Mouse (Mus musculus) cortical plate, adult 2 months (tissue): ENCODE results near the gene Slc3a1. TPM values are rescaled to one million over a fixed set of nuclear protein-coding genes. Genes with fewer than 3 reads are reported as not detected.

Source experiments
- H3K27ac ChIP-seq: fragments of 200-500 bp; 2 replicates; pipeline ENCODE4 v1.5.1; 2012; ENCODE audit warnings: low read length, control low read depth, inconsistent platforms; ENCODE audit not compliant: insufficient read depth
- H3K4me1 ChIP-seq: fragments of 200-500 bp; 2 replicates; pipeline ENCODE4 v1.6.1; 2011; ENCODE audit warnings: low read length; ENCODE audit not compliant: control insufficient read depth, insufficient read depth
- H3K4me3 ChIP-seq: fragments of 200-500 bp; 2 replicates; pipeline ENCODE4 v1.5.1; 2011; ENCODE audit warnings: mild to moderate bottlenecking, low read length, control low read depth; ENCODE audit not compliant: insufficient read depth
- CTCF ChIP-seq: fragments of 200-500 bp; IDR thresholded peaks from 2 replicates; pipeline ENCODE4 v1.5.1; 2011; ENCODE audit warnings: mild to moderate bottlenecking, control low read depth, low read length; ENCODE audit not compliant: insufficient read depth; ENCODE audit errors: extremely low read depth
- POLR2A ChIP-seq: fragments of 200-500 bp; IDR thresholded peaks from 2 replicates; pipeline ENCODE4 v1.6.1; 2011; ENCODE audit warnings: mild to moderate bottlenecking, low read length, control low read depth; ENCODE audit not compliant: insufficient read depth; ENCODE audit errors: extremely low read depth
- polyA plus RNA-seq: library from polyadenylated mRNA; depleted of rRNA; stranded (reverse); fragments of >200 nt; gene quantifications from 2 replicates; pipeline ENCODE4 v1.2.3, GENCODE M21; 2012

Slc3a1 gene
- polyA plus RNA-seq, 1 experiment = 0.10 TPM

DNA sequence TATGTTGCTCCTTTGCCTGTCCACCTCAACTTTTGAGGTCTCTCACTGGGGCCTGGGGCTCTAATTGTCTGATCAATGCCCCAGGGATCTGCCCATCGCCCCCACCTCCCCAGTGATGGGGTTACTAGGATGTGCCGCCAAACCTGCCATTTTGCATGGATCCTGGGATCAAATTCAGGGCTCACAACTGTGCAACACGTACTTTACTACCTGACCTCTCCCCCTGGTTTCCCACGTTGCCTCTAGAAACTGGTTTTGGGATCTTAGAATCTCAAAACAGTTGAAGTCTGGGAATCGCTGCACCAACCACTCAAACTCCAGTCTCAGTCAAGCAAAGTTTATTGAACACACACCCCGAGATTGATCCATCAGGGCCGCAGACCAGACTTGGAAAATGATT is 30.1 kb downstream of the Slc3a1 start:
- no peaks in the 10 kb centered on the region for H3K4me1 ChIP-seq
- no peak overlapping the region for H3K27ac ChIP-seq
- H3K4me3 ChIP-seq = no peak overlapping the region
- TF ChIP-seq POLR2A = no peak
- TF ChIP-seq CTCF = no peak

DNA sequence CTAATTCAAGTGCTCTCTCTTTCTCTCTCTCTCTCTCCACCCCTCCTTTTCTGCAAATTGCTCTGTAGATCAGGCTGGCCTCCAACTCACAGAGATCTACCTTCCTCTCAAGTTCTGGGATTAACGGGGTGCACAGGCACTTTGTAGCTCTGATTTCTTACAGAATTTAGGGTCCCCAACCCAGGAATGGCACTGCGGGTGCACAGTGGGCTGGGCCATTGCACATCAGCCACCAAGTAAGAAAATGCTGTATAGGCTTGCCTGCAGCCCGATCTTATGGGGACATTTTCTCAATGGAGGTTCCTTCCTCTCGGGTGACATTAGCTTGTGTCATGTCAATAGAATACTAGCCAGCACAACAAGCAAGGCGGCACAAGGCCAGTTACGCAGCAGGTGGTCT is 31.0 kb downstream of the Slc3a1 start:
- Histone ChIP-seq H3K27ac (no peak overlapping the region), H3K4me3 (no peak overlapping the region), H3K4me1 (no peaks in the 10 kb centered on the region)
- TF ChIP-seq CTCF (no peak), POLR2A (no peak)

DNA sequence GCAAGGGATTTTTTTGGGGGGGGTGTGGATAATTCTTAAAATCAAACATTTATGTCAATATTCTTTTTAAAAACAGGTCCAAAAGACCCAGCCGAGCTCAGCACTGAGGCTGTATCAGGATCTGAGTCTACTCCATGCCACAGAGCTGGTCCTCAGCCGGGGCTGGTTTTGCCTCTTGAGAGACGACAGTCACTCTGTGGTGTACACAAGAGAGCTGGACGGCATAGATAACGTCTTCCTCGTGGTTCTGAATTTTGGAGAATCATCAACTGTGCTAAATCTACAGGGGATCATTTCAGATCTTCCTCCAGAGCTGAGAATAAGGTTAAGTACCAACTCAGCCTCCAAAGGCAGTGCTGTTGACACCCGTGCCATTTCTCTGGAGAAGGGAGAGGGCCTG is 35.4 kb downstream of the Slc3a1 start:
- H3K4me1 ChIP-seq = peaks cover 2% of the 10 kb centered on the region; the same call in 1 of the 2 replicates
- TF ChIP-seq CTCF (no peak), POLR2A (no peak)
- no peak overlapping the region for H3K4me3 ChIP-seq
- H3K27ac ChIP-seq = no peak overlapping the region

DNA sequence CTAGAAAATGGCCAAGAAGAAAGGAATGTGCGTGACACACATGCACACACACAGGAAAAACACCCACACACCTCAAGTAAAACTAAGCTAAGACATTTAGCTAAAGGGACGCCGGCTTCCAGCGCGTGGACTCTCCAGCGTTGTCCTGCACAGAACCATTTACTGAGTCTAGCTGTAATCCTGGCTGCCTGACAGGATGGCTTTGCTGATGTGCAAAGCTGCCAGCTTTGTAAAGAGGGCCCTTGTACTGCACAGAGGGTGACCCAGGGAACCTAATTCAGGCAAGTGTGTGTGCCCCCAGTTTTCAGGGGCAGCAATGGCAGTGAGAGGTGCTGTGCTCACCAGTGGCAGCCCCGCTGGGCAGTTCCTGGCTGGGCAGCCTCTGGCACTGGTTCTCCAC is 39.2 kb downstream of the Slc3a1 start:
- peaks cover 2% of the 10 kb centered on the region; the same call in 1 of the 2 replicates for H3K4me1 ChIP-seq
- no peak overlapping the region for H3K27ac ChIP-seq
- TF ChIP-seq CTCF (no peak), POLR2A (no peak)

DNA sequence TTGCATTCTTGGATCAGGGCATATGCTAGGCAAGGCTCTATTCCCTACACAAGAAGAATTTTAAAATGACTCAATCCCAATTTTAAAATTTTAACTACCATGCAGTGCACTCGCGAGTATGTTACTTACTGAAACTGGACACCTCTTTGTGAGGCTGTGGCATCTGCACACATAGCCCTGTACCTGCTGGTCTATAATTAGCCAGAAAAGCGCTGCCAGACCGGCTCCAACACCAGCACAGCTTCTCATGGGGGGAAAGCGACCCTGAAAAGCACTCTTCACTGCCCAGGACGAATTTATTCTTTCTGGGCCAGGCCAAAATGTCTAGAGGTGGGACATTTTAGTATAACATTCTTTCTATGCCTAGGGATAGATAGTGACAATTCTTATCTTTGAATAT is 42.5 kb downstream of the Slc3a1 start:
- Histone ChIP-seq H3K27ac (no peak overlapping the region), H3K4me1 (peaks cover 7% of the 10 kb centered on the region), H3K4me3 (no peak overlapping the region)
- TF ChIP-seq CTCF = no peak
- no peak for TF ChIP-seq POLR2A

More for the DNA sequence above, 39.2 kb downstream of the Slc3a1 start:
- H3K4me3 ChIP-seq = no peak overlapping the region

DNA sequence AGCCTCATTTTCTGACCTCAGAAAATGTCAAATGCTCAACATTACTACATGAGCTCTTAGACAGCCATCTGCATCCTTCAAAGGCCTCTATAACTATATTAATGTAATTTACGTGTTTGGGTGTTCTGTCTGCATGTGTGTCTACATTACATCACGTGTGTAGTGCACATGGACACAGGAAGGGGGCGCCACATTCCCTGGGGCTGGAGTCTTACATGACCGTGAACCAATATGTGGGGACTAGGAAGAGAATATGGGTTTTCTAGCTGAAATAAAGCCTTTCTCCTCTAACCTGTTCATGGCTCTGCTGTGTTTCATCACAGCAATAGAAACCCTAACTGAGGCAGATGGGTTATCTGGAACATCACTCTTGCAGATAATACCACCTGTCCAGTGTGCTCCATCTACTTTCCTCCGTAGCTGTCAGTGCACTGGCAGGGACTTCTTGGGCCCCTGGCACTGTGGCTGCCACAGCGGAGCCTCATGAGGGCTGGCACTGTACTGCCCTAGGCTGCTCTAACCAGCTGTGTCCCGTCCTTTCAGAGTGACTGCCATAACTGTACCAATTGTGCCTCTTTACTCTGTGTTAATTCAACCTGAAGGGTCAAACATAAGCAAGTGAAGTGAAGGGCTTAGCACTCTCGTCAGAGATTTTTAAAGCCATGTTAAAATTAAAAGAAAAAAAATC is 43.1 kb downstream of the Slc3a1 start:
- H3K4me1 ChIP-seq = peaks cover 7% of the 10 kb centered on the region
- no peak overlapping the region for H3K4me3 ChIP-seq
- TF ChIP-seq CTCF (peak; percentile 33; the same call in 1 of the 2 replicates), POLR2A (no peak)
- H3K27ac ChIP-seq = no peak overlapping the region

DNA sequence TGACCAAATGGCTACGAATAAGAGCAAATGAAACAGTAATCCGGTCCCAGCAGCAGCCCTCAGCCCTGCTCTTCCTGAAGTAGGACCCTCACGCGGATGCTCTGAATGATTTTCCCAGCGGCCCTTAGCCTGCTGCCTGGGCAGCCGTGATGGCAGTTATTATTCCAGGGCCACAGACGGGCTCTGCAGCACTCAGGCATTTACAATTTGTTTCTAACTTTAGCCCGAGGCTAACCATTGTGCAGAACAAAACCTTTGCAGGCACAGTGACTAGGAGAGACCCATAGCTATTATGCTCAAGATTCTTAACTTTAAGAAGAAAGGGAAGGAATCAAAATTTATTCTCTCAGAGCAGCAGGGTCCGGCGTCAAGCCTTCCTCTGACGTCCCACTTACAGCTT is 44.2 kb downstream of the Slc3a1 start:
- H3K4me1 ChIP-seq = peaks cover 6% of the 10 kb centered on the region
- TF ChIP-seq CTCF = no peak
- TF ChIP-seq POLR2A = no peak
- no peak overlapping the region for H3K27ac ChIP-seq
- H3K4me3 ChIP-seq = no peak overlapping the region

DNA sequence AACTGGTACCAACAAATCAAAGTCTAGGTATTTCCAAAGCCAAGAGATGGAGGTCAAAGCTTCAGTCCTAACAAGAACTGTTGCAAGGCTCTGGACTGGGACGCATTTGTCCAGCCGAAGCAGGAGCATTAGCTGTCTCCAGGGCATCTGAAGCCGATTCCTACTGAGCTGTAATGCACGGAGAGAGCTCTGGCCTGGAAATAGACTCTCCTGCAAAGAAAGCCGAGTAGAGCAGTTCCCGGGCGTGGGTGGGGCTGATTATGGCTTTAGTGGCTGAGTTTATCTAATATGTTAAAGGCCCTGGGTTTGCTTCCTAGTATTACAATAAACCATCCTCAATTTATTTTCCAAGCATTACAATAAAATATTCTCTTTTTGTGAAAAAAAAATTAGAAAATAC is 45.0 kb downstream of the Slc3a1 start:
- no peak overlapping the region for H3K27ac ChIP-seq
- H3K4me3 ChIP-seq = no peak overlapping the region
- peaks cover 5% of the 10 kb centered on the region for H3K4me1 ChIP-seq
- TF ChIP-seq CTCF (no peak), POLR2A (no peak)

DNA sequence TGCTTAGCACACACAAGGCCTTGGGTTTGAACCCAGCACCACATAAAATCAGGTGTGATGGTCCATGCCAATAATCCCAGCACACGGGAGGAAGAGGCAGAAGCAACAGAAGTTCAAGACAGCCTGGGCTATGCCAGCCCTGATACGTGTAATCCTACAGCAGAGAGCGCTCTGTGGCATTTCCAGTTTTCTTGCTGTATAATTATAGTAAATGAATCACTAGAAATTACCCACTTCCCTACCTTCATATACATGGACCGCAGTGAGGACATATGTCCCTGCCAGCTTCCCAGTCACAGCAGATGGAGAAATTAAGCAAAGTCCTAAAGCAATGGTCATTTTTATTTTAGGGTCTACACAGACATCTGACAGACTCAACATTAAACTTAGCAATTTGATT is 45.9 kb downstream of the Slc3a1 start:
- TF ChIP-seq POLR2A = no peak
- no peak for TF ChIP-seq CTCF
- no peak overlapping the region for H3K27ac ChIP-seq
- no peak overlapping the region for H3K4me3 ChIP-seq
- H3K4me1 ChIP-seq = peaks cover 5% of the 10 kb centered on the region

DNA sequence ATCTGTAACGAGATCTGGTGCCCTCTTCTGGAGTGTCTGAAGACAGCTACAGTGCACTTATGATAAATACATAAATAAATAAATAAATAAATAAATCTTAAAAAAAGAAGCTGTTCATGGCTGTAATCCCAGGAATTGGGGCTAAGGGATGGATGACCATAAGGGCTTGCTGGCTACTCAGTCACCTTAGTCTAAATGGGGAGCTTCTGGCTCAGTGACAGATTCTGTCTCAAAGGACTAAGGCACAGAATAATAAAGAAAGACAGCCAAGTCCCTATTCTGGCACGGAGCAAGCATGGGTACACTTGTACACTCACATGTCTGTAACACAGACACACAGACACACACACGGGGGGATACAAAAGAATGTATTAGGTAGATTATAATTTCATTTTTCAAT is 51.1 kb downstream of the Slc3a1 start:
- no peak overlapping the region for H3K4me3 ChIP-seq
- TF ChIP-seq POLR2A = no peak
- no peak for TF ChIP-seq CTCF
- no peaks in the 10 kb centered on the region; the same call in 1 of the 2 replicates for H3K4me1 ChIP-seq
- H3K27ac ChIP-seq = no peak overlapping the region

DNA sequence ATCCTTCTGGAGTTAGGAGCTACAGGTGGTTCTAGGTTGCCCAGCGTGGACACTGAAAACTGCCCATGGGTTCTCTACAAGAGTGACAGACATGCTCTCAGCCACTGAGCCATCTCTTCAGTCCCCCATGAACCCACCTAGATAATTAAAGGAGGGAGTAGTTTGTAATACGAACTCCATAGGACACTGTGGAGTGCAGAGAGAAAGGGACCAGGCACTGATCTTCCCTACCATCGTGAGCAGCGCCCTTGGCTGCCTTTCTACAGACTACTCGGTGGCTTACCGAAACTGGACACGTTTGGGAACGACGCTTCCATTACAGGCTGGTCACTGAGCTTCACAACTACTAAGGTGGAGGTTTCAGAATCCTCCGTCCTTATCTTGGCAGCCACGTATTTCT is 52.6 kb downstream of the Slc3a1 start:
- TF ChIP-seq POLR2A (no peak), CTCF (no peak)
- H3K4me3 ChIP-seq = no peak overlapping the region
- H3K4me1 ChIP-seq = no peaks in the 10 kb centered on the region; the same call in none of the 2 replicates
- no peak overlapping the region for H3K27ac ChIP-seq
